Mouse (Mus musculus): Measurements from ENCODE around the gene Catsperg2. TPM values are rescaled to one million over a fixed set of nuclear protein-coding genes. Genes with fewer than 3 reads are reported as not detected.

The Catsperg2 gene
- polyA plus RNA-seq, 1 experiment from 2014 or later, result not detected

GRCm38 (mm10) chr7:29681868-29682267, 45.0 kb downstream of the Catsperg2 start:
- Histone ChIP-seq H3K36me3 (ENCODE audit: insufficient read depth, low read length) (no peaks in the 10 kb centered on the region), H3K27ac (ENCODE audit: low read length) (no peak overlapping the region), H3K4me1 (ENCODE audit: insufficient read depth, low read depth, low read length) (no peaks in the 10 kb centered on the region), H3K4me3 (ENCODE audit: low read depth, low read length) (no peak overlapping the region), H3K4me2 (replicated peaks; ENCODE audit: low read depth, low read length) (no peak overlapping the region), H3K27me3 (replicated peaks; ENCODE audit: insufficient read depth, low read length) (no peaks in the 10 kb centered on the region), H3K9ac (replicated peaks; ENCODE audit: low read depth) (no peak overlapping the region), H3K9me3 (ENCODE audit: low read length) (0 out of 2 replicates have a peak, but pooled peaks cover 4% of the 10 kb centered on the region)
- DNase-seq (ENCODE audit: low spot score) (no peak), ATAC-seq (no peak)
- WGBS, result 66% methylated on average over 3 of the region's 3 CpGs
- TF ChIP-seq CTCF (IDR thresholded peaks at IDR 0.05) (peak; percentile 35), EP300 (IDR thresholded peaks at IDR 0.05) (no peak)

MicroRNAs within 50 kb of the gene (microRNA counts, 519-probe panel; counts per million panel counts)
- not detected for microRNA mmu-miR-1964

Small RNA genes within 50 kb of the gene (microRNA-seq; reads per million reads assigned to microRNA genes)
- 2.7 reads per million, percentile 5 among the genes with 10 or more reads in this experiment for gene Mir1964

Other genes with a start within 250 kb of the Catsperg2 start
- 17.7 and 18.5 TPM in 2 replicates for gene Sipa1l3, start 208.4 kb downstream of the Catsperg2 start, polyA plus RNA-seq (2015; fragmentation: Nextera tagmentation; extraction: Ambion mirVana)
- 6.9 and 7.9 TPM in 2 replicates for gene Zfp84, start 41.5 kb upstream of the Catsperg2 start, polyA plus RNA-seq (2015; fragmentation: Nextera tagmentation; extraction: Ambion mirVana)
- 4.0 and 5.0 TPM in 2 replicates for gene Zfp30, start 57.0 kb upstream of the Catsperg2 start, polyA plus RNA-seq (2015; fragmentation: Nextera tagmentation; extraction: Ambion mirVana)
- gene Zfp790, start 89.1 kb upstream of the Catsperg2 start, polyA plus RNA-seq (2015; fragmentation: Nextera tagmentation; extraction: Ambion mirVana), result 8.4 and 9.1 TPM in 2 replicates
- gene Zfp940, start 126.6 kb upstream of the Catsperg2 start, polyA plus RNA-seq (2015; fragmentation: Nextera tagmentation; extraction: Ambion mirVana), result 1.3 and 1.9 TPM in 2 replicates
- gene Zfp420, start 132.9 kb upstream of the Catsperg2 start, polyA plus RNA-seq (2015; fragmentation: Nextera tagmentation; extraction: Ambion mirVana), result 3.3 and 4.0 TPM in 2 replicates
- 4.2 and 5.0 TPM in 2 replicates for gene Zfp27, start 179.5 kb upstream of the Catsperg2 start, polyA plus RNA-seq (2015; fragmentation: Nextera tagmentation; extraction: Ambion mirVana)
- gene Zfp383, start 181.2 kb upstream of the Catsperg2 start, polyA plus RNA-seq (2015; fragmentation: Nextera tagmentation; extraction: Ambion mirVana), result 3.4 and 3.7 TPM in 2 replicates
- gene Zfp74, start 227.1 kb upstream of the Catsperg2 start, polyA plus RNA-seq (2015; fragmentation: Nextera tagmentation; extraction: Ambion mirVana), result 5.1 and 6.7 TPM in 2 replicates